Mouse (Mus musculus): ENCODE data around the gene Olfr524.

- TF ChIP-seq CTCF (IDR thresholded peaks at IDR 0.05; ENCODE audit: control insufficient read depth, insufficient read depth, insufficient replicate concordance, low read depth, low read length), result no peak
- TF ChIP-seq POLR2A (IDR thresholded peaks at IDR 0.05; ENCODE audit: control insufficient read depth, low read depth, low read length), result no peak
Observed at GRCm38 (mm10) chr7:140187721-140188390, 17.9 kb downstream of the Olfr524 start.

Measured in testis, adult 2 months (tissue).